Mouse (Mus musculus): ENCODE measurements around the gene Gm29797.

Gm29797 gene

GRCm38 (mm10) chr2:181698241-181698640, 41.4 kb downstream of the Gm29797 start, which contains the start of gene Lkaaear1:
Lkaaear1 (minus strand) TSS chr2:181698442.
- no peak for DNase-seq

GRCm38 (mm10) chr2:181706668-181707067, 49.8 kb downstream of the Gm29797 start:
- peak; percentile 33 for DNase-seq

Data from kidney, adult 9 months (tissue).